17 mouse cellular contexts compared by ENCODE assay signal in the genomic region with DNA sequence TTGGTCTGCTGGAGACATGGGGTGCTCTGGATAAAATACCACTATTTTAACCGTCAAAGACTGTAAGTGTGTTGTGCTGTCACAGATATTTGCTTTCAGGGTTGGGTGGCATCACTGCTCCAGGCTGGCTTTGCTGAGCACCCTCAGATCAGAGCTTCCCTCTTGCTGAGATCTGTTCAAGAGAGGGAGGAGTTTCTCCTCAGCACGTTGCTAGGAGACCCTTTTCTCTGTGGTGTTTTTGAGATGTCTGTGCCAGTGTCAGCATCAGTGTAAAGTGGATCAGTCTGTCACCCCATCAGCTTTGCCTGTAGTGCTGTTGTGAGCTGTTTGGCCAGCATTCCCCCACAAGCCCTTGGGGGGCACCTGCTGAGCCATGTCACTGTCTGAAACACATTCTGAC.
DNase-seq lines count a peak whose midpoint lies in the region; ATAC-seq and TF ChIP-seq lines count a peak whose summit lies in the region.
"Had no signal": no experiment of that assay in that cellular context is flagged by ENCODE, and none has a peak within 500 bp of the region (broad histone marks: within the 10 kb centered on the region; RNA-seq: fewer than 3 reads in every experiment).

No protein-coding gene starts in this region.

- H3K4me2 ChIP-seq in hindbrain, postnatal 0 days (ENCODE audit: low read depth, low read length) = no peak overlapping the region
- no peak overlapping the region for H3K4me2 ChIP-seq in hindbrain, embryonic 14.5 days (replicated peaks)

- no peak for TF ChIP-seq CTCF in hindbrain, postnatal 0 days (IDR thresholded peaks at IDR 0.05; ENCODE audit: low read depth)

- H3K27me3 ChIP-seq in hindbrain, postnatal 0 days (ENCODE audit: insufficient read depth, low read length) = no peaks in the 10 kb centered on the region
- H3K27me3 ChIP-seq in hindbrain, embryonic 14.5 days (ENCODE audit: control insufficient read depth, insufficient read depth, low read length) = no peaks in the 10 kb centered on the region

- ATAC-seq in hindbrain, postnatal 0 days = peak; percentile 81; the same call in 1 of the 2 replicates
- ATAC-seq in hindbrain, embryonic 14.5 days (ENCODE audit: low FRiP score) = no peak
- ATAC-seq in inflammation-experienced regulatory T-cells, adult 6 months = no peak

- no peak overlapping the region for H3K27ac ChIP-seq in hindbrain, postnatal 0 days
- H3K27ac ChIP-seq in hindbrain, embryonic 14.5 days = no peak overlapping the region

- H3K4me3 ChIP-seq in hindbrain, postnatal 0 days (ENCODE audit: low read length) = no peak overlapping the region
- no peak overlapping the region for H3K4me3 ChIP-seq in hindbrain, embryonic 14.5 days (replicated peaks; ENCODE audit: low read length)
- H3K4me3 ChIP-seq: megakaryocyte, embryonic 14.5 days; myocyte had no signal

- H3K4me1 ChIP-seq in hindbrain, postnatal 0 days (ENCODE audit: insufficient read depth, low read length) = 0 out of 2 replicates have a peak, but pooled peaks cover 4% of the 10 kb centered on the region
- H3K4me1 ChIP-seq in hindbrain, embryonic 14.5 days (replicated peaks; ENCODE audit: control insufficient read depth, insufficient read depth, low read length) = no peaks in the 10 kb centered on the region
- H3K4me1 ChIP-seq: megakaryocyte, embryonic 14.5 days had no signal

- no peak overlapping the region for H3K9ac ChIP-seq in hindbrain, postnatal 0 days (replicated peaks; ENCODE audit: low read length)
- no peak overlapping the region for H3K9ac ChIP-seq in hindbrain, embryonic 14.5 days

- H3K9me3 ChIP-seq in hindbrain, postnatal 0 days (ENCODE audit: low read length) = no peaks in the 10 kb centered on the region
- no peaks in the 10 kb centered on the region for H3K9me3 ChIP-seq in hindbrain, embryonic 14.5 days (ENCODE audit: control insufficient read depth, low read length)

- DNase-seq in hindbrain, postnatal 0 days (ENCODE audit: low spot score) = peak; percentile 49
- no peak for DNase-seq in hindbrain, embryonic 14.5 days (ENCODE audit: low spot score)
- peak; percentile 5 for DNase-seq in right cerebral cortex, adult 18-20 months
- no peak for DNase-seq in right cerebral cortex, postnatal 36 days (ENCODE audit: low spot score in 2 of 2)
- DNase-seq in frontal cortex, postnatal 10 days (ENCODE audit: low spot score in 2 of 2) = peak; percentile 18
- DNase-seq in retina, embryonic 14.5 days (ENCODE audit: low spot score) = peak; percentile 18
- DNase-seq in thymus, postnatal 25 days = no peak
- DNase-seq: adrenal gland, postnatal 36 days; cerebellum, postnatal 14 days; gastrocnemius, postnatal 36 days; heart, postnatal 10 days; kidney, adult 9 months; lung, postnatal 14 days; thymus, postnatal 4 days had no signal

- no peaks in the 10 kb centered on the region for H3K36me3 ChIP-seq in hindbrain, postnatal 0 days (ENCODE audit: insufficient read depth, low read length)
- H3K36me3 ChIP-seq in hindbrain, embryonic 14.5 days (replicated peaks; ENCODE audit: control insufficient read depth, insufficient read depth) = no peaks in the 10 kb centered on the region

- WGBS in hindbrain, postnatal 0 days = 30% methylated on average over 2 of the region's 2 CpGs
- WGBS in hindbrain, embryonic 14.5 days = 49% methylated on average over 2 of the region's 2 CpGs

Comparison
In these comparisons a context has a peak if more than half of its experiments do, and no peak if none do; other contexts are left out.
1. DNase-seq: peak in hindbrain, postnatal 0 days (single experiment), right cerebral cortex, adult 18-20 months (single experiment), frontal cortex, postnatal 10 days (2 of 2) and retina, embryonic 14.5 days (single experiment); none in hindbrain, embryonic 14.5 days (single experiment), right cerebral cortex, postnatal 36 days (0 of 2) and thymus, postnatal 25 days (single experiment).